Mouse (Mus musculus): ENCODE measurements at regions not wholly inside any gene's neighbourhood (a gene's known extent, or its start where the extent isn't known, plus 50 kb on each side); places are given as distances from the start of the nearest gene placed in this dataset.

DNA sequence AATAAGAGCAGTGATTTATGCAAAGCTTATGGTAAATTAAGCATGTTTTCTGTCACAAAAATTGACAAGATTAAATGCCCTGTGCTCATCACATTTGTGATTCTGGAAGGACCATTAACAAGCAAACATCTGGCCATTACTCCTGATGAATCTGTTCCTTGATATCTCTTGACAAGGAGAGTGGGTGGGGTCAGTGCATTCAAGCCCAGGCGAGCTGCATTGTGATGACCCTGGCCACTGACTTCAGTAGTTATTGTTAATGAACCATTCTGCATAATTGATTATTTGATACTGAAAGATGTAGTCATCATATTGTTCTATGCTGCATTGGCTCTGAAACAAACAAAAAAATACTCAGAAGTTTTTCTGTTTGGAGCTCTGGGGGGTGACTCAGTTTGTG, 115.4 kb upstream of the Prmt6 start:
- DNase-seq (ENCODE audit: low read depth, low spot score), result no peak

DNA sequence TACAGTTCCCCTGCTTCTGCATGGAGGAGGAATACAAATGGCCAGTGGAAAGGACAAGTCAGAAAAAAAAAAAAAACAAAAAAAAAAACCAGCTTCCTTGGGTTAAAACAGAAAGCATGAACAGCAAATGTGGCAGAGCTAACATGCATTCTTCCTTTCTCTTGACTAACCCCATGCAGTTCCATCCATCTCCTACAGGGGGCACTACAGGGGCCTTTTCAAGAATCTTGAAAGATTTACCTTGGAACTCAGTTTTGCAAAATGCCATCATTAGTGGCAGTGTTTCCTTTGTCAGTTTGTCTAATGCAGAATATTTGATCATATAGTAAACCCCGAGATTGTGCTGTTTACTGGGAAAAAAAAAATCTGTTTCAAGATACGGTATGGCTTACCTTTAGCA, 111.1 kb upstream of the Prmt6 start:
- no peak for DNase-seq (ENCODE audit: low read depth, low spot score)

DNA sequence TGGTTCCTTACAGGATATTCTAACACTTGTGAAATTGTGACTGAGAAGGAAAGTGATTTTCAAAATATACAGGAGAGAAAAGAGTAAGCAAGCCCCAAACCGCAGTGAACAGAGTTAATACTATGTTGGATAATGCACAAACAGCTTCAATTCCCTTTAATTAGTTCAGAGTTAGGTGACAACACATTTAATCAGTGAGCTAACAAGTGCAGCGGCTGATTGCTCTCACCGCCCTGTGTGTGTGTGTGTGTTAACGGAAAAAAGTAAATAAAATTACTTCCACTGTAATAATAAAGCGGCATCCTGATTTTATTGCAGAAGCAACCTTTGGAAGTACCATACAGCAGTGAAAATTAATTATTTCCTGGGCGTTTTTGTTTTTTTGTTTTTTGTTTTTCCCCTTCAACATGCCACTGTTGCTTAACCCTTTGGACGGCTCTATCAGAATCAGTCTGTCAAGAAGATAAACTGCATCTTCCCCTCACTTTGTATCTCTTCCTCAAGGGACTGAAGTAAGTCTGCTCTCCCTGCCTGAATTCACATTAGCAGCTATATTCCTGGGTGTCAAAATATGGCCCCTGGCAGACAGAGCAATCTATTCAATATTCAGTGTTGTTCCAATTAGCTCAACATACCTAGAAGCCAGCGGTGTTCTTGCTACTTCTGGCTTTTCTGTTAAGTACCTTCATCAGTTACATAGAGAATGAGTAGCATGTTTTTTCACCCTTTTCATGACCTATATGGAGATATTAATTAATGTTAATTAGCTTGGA, 106.2 kb upstream of the Prmt6 start:
- DNase-seq (ENCODE audit: low read depth, low spot score), result no peak

DNA sequence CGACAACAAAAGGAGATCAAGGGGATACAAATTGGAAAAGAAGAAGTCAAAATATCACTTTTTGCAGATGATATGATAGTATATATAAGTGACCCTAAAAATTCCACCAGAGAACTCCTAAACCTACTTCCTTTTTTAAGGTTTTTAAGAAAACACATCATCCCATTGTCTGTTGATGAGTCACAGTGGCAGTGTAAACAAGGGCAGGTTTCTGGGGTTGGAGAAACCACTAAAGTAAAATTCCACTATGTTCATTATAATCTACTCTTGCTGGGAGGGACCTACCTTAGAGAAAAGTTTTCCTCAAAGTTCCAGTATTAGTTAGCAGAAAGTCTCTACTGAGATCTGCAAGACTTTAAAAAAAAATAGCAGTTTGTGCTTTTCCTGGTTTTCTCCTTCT, 102.9 kb upstream of the Prmt6 start:
- DNase-seq (ENCODE audit: low read depth, low spot score), result no peak

DNA sequence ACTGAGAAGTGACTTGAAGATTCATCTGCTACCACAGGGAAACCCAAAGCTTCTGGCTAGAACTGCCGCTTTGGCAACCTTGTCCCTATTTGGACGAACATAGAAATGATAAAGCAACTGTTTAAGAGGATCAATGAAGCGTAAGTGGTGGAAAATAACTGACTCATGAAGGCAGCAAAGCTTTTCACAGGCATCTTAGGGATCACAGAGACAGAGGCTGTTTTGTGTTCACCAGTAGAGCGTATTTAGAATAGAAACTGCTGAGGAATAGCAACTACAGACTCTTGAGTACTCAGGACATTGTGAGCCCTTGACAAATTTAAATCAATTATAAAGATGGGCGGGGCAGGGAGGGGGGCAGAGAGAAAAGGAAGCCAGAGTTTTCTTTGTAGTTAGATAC, 99.3 kb upstream of the Prmt6 start:
- DNase-seq (ENCODE audit: low read depth, low spot score), result no peak

DNA sequence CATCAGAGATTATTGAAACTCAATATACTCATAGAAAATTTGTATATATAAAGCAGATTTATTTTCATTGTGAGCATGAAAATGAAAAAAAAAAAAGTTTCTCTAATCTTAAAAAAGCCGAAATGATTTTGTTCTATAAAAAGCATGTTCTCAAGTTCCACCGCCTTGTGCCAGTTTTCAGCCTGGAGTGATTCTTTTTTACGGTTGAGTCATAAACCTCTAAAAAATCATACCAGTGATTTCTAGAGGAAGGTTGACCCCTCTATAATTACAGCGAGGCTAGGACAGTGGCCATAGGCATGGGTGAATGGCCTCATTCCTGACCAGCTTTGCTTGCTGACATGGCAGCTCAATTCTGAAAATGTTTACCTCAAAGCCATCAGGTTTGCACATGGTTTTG, 98.6 kb upstream of the Prmt6 start:
- no peak for DNase-seq (ENCODE audit: low read depth, low spot score)

DNA sequence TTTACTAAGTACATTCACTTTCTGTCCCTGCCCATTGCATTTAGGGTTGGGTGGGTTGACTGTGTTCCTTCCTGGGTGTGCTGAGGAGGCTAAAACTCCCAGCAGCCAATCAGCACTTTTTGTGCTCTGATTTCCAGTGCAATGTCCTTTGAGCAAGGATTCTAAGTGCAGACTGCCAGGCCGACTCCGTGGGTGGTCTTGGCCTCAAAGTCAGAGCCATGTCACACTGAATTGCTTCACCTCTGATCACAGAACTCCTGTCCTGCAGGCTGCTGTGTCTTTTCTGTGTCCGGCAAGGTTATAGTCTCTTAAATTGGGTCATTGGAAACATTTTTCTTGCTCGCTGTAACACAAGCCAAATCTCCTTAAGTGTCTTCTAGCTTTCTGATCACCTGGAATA, 94.0 kb upstream of the Prmt6 start:
- DNase-seq (ENCODE audit: low read depth, low spot score), result peak; percentile 47

DNA sequence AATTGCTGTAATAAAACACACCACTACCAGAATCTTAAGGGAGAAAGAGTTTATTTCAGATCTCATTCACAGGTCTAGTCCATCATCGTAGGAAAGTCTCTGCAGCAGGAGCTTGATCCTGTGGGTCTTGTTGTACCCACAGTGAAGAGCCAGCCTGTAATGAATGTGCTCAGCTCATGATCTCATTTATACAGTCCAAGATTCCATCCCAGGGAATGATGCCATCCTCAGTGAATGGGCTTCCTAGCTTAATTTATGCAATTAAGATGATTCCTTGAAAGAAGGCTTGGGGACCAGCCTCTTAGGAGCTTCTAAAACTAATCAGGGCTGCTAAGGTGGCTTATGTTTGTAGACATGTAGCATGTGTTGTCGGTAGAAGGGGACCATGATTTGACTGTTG, 89.3 kb upstream of the Prmt6 start:
- no peak for DNase-seq (ENCODE audit: low read depth, low spot score)

DNA sequence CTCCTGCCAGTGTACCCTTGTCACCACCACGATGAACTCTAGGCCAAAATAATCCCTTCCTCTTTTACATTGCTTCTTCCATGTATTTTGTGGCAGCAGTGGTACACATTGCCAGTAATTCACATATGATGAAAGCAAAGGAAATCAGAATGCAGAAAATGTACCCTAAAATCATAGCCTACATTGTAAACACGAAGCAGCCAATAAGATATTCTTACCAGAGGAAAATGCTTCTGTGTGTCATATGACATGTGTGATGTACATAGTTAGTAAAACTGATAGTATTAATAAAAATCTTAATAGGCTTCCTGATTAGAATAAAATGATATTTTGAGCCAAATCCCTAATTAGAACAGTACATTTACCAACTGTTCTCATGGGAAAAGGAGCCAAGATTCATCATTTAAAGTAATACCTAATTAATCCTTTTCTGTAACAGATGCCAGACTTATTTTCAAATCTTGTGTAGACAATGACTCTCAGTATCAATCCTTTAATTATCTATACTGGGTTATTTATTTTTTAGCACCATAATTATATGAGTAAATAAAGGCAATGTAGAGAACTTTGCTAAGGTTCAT, 88.3 kb upstream of the Prmt6 start:
- no peak for DNase-seq (ENCODE audit: low read depth, low spot score)

DNA sequence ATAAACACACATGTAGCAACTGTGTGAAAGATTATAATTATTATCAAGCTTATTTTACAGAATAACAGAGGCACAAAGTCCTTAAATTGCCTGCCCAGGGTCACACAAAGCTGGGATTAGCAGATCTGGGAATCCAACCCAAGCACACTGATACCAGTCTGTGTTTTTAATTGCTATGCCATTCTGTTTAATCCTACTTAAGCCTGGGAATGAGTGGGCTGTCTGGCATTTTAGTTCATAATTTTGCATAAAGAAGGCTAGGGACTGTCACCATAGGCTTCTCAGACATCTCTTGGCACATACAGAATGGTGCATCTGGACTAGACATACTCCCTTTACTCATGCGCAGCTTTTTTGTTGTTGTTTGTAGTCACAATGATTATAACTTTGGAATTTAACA, 78.4 kb upstream of the Prmt6 start:
- DNase-seq (ENCODE audit: low read depth, low spot score), result no peak

DNA sequence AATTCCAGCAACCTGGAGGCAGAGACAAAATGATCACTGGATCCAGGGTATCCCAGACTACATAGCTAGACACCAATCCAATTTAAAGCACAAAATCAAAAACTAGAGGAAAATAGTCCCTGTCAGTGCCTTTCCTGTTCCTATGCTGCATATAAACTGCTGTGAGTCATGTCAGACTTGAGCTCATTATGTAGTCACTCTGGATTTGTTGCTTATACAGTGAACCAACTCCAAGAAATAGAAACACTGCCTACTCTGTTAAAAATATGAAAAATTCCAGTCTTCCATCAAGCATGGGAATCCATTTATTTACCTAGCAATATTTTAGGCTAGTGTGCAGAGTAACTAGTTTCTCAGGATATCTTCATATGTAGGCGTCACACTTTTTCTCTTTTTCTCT, 59.5 kb upstream of the Prmt6 start:
- DNase-seq (ENCODE audit: low read depth, low spot score), result no peak

DNA sequence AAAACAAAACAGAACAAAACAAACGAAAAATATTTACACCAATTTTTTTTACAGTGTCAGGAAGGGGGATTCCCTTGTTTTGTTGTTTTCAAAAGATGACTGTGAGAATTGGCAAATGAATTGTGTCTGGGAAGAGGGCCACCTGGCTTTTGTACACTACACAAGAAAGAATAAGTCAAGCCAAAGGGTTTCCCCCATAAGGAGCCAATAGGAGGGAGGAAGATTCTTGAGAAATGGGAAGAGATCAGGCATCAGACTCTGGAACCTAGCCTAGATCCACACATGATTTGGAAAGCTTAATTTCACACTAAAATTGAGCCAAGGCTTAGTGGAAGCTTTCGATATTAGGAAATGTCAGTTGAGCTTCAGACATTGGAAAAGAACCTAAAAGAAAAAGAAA, 52.4 kb upstream of the Prmt6 start:
- DNase-seq (ENCODE audit: low read depth, low spot score), result no peak
